7 mouse cellular contexts compared by ENCODE assay signal in genomic region chr5:124165622-124166570, GRCm38 (mm10). TPM values are rescaled to one million over a fixed set of nuclear protein-coding genes. Genes with fewer than 3 reads are reported as not detected.
DNase-seq lines count a peak whose midpoint lies in the region; ATAC-seq and TF ChIP-seq lines count a peak whose summit lies in the region.

No protein-coding gene starts in this region.

- 31% methylated on average over 15 of the region's 15 CpGs for WGBS in lung, embryonic 15.5 days
- 46% methylated on average over 15 of the region's 15 CpGs for WGBS in lung, adult 2 months
- 24% methylated on average over 15 of the region's 15 CpGs for WGBS in heart, embryonic 16.5 days

- DNase-seq in lung, adult 2 months = no peak
- peak; percentile 57 for DNase-seq in liver
- DNase-seq in right cerebral cortex, postnatal 36 days (ENCODE audit: low spot score in 2 of 2) = peak; percentile 47 to 72

- H3K9me3 ChIP-seq in lung, embryonic 15.5 days = no peaks in the 10 kb centered on the region
- no peaks in the 10 kb centered on the region for H3K9me3 ChIP-seq in heart, embryonic 16.5 days (replicated peaks; ENCODE audit: control insufficient read depth, low read length)

- H3K4me2 ChIP-seq in lung, embryonic 15.5 days = no peak overlapping the region
- H3K4me2 ChIP-seq in heart, embryonic 16.5 days (ENCODE audit: low read depth, low read length) = peak overlapping the region; percentile 8; the same call in 1 of the 2 replicates

- peaks cover 48% of the 10 kb centered on the region for H3K4me1 ChIP-seq in lung, embryonic 15.5 days
- H3K4me1 ChIP-seq in lung, adult 2 months (ENCODE audit: control insufficient read depth, insufficient read depth, low read length) = peaks cover 19% of the 10 kb centered on the region
- H3K4me1 ChIP-seq in cortical plate, adult 2 months (ENCODE audit: control insufficient read depth, insufficient read depth, low read length) = peaks cover 25% of the 10 kb centered on the region
- H3K4me1 ChIP-seq in heart, embryonic 16.5 days (ENCODE audit: control insufficient read depth, insufficient read depth, low read length) = peaks cover 76% of the 10 kb centered on the region

- ATAC-seq in lung, embryonic 15.5 days (ENCODE audit: borderline replicate concordance, extremely low read depth, low FRiP score, low TSS enrichment) = no peak
- ATAC-seq in heart, embryonic 16.5 days (replicated peaks; ENCODE audit: extremely low read depth, insufficient read depth, low FRiP score) = peak; percentile 41
- no peak for ATAC-seq in monocyte, adult 5-6 weeks (replicated peaks; ENCODE audit: insufficient number of reproducible peaks, low FRiP score, low TSS enrichment, poor library complexity, severe bottlenecking)

- no peak for TF ChIP-seq CTCF in lung, adult 2 months (IDR thresholded peaks at IDR 0.05; ENCODE audit: insufficient read depth, low read length)
- TF ChIP-seq CTCF in cortical plate, adult 2 months (IDR thresholded peaks at IDR 0.05; ENCODE audit: extremely low read depth, insufficient read depth, low read length) = no peak

- H3K27ac ChIP-seq in lung, embryonic 15.5 days = peak overlapping the region; percentile 32
- H3K27ac ChIP-seq in cortical plate, adult 2 months (ENCODE audit: insufficient read depth, low read length) = peak overlapping the region; percentile 61
- peak overlapping the region; percentile 88 for H3K27ac ChIP-seq in heart, embryonic 16.5 days (ENCODE audit: low read length)

- no peak overlapping the region for H3K9ac ChIP-seq in lung, embryonic 15.5 days
- H3K9ac ChIP-seq in heart, embryonic 16.5 days (ENCODE audit: low read length) = peak overlapping the region; percentile 51

- TF ChIP-seq POLR2A in lung, adult 2 months (IDR thresholded peaks at IDR 0.05; ENCODE audit: borderline replicate concordance, extremely low read depth, low read depth, low read length) = no peak
- TF ChIP-seq POLR2A in cortical plate, adult 2 months (IDR thresholded peaks at IDR 0.05; ENCODE audit: extremely low read depth, insufficient read depth, low read length) = no peak

- H3K4me3 ChIP-seq in lung, embryonic 15.5 days = no peak overlapping the region
- H3K4me3 ChIP-seq in lung, adult 2 months (replicated peaks; ENCODE audit: extremely low read depth, low read depth, low read length) = no peak overlapping the region
- no peak overlapping the region for H3K4me3 ChIP-seq in cortical plate, adult 2 months (ENCODE audit: insufficient read depth, low read length)
- no peak overlapping the region for H3K4me3 ChIP-seq in heart, embryonic 16.5 days (ENCODE audit: low read length)

- no peaks in the 10 kb centered on the region for H3K36me3 ChIP-seq in lung, embryonic 15.5 days
- no peaks in the 10 kb centered on the region for H3K36me3 ChIP-seq in heart, embryonic 16.5 days (ENCODE audit: control insufficient read depth, insufficient read depth)

- no peaks in the 10 kb centered on the region for H3K27me3 ChIP-seq in lung, embryonic 15.5 days
- H3K27me3 ChIP-seq in heart, embryonic 16.5 days (ENCODE audit: control insufficient read depth, insufficient read depth, low read length) = no peaks in the 10 kb centered on the region

RNA-seq across cellular contexts. Expression of gene Arl6ip4, which starts 50.0 kb away (rescaled TPM):
- polyA plus RNA-seq in lung, embryonic 15.5 days (2015; fragmentation: Nextera tagmentation; extraction: Ambion mirVana) = 105 and 107 TPM in 2 replicates
- polyA plus RNA-seq in lung, adult 2 months (2012; rRNA removed) = 32.3 and 33.6 TPM in 2 replicates
- 72.5 and 78.9 TPM in 2 replicates for polyA plus RNA-seq in cortical plate, adult 2 months (2012; rRNA removed)
- polyA plus RNA-seq in heart, embryonic 16.5 days (2015; fragmentation: Nextera tagmentation; extraction: Ambion mirVana) = 72.6 and 78.1 TPM in 2 replicates
- total RNA-seq in monocyte, adult 5-6 weeks (2017) = 53.4 to 79.6 TPM (median 61.8 TPM) in 3 replicates

RNA-seq across cellular contexts. Expression of gene Ogfod2, which starts 53.8 kb away (rescaled TPM):
- 26.5 and 27.6 TPM in 2 replicates for polyA plus RNA-seq in lung, embryonic 15.5 days (2015; fragmentation: Nextera tagmentation; extraction: Ambion mirVana)
- 42.4 and 52.2 TPM in 2 replicates for polyA plus RNA-seq in lung, adult 2 months (2012; rRNA removed)
- 43.2 and 45.1 TPM in 2 replicates for polyA plus RNA-seq in cortical plate, adult 2 months (2012; rRNA removed)
- polyA plus RNA-seq in heart, embryonic 16.5 days (2015; fragmentation: Nextera tagmentation; extraction: Ambion mirVana) = 21.3 and 24.2 TPM in 2 replicates
- 10.7 to 21.5 TPM (median 14.4 TPM) in 3 replicates for total RNA-seq in monocyte, adult 5-6 weeks (2017)

Comparison
In these comparisons a context has a peak if more than half of its experiments do, and no peak if none do; other contexts are left out.
1. H3K27ac ChIP-seq: peak in every context shown above with its lines; median percentile 88 in heart, embryonic 16.5 days; 61 in cortical plate, adult 2 months; 32 in lung, embryonic 15.5 days.